Mouse (Mus musculus) bone marrow, adult 2 months (tissue): ENCODE results near the gene Arhgap42.

Source experiments
- CTCF ChIP-seq: fragments of 200-500 bp; IDR thresholded peaks from 2 replicates; pipeline ENCODE4 v1.5.1; 2011; ENCODE audit warnings: low read length, control low read depth; ENCODE audit not compliant: control insufficient read depth, insufficient read depth
- POLR2A ChIP-seq: fragments of 200-500 bp; IDR thresholded peaks from 2 replicates; pipeline ENCODE4 v1.6.1; 2011; ENCODE audit warnings: low read depth, mild to moderate bottlenecking, control low read depth, low read length, borderline replicate concordance; ENCODE audit not compliant: control insufficient read depth

DNA sequence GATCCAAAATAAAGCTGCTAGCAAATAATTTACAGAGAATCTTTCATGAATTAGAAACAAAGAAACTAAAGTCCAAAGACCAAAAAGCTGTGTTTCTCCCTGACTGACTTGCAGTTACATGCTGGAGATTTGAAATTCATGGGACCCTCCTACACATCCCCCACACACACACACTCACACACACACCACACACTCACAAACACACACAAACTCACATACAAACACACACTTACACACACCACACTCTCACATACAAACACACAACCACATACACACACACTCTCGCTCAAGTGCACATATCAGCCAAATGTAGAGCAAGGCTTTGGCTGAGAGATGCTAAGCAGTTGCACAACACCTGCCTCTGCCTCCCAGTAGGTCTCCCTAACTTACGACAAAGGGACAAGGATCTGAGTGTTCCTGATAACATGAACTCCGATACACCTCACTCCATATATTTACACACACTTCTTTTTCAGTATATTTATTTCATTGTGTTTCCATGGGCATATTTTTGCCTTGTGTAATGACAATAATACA, 16.9 kb downstream of the Arhgap42 start:
- TF ChIP-seq POLR2A: no peak
- TF ChIP-seq CTCF: no peak
